ENCODE assay signal across 8 mouse cellular contexts in genomic region chr9:42471214-42471613, GRCm38 (mm10). TPM values are rescaled to one million over a fixed set of nuclear protein-coding genes. Genes with fewer than 3 reads are reported as not detected.
DNase-seq lines count a peak whose midpoint lies in the region; ATAC-seq lines count a peak whose summit lies in the region.

No protein-coding gene starts in this region.

- peak overlapping the region; percentile 90 for H3K9ac ChIP-seq in forebrain, embryonic 13.5 days
- peak overlapping the region; percentile 89 for H3K9ac ChIP-seq in limb, embryonic 12.5 days (replicated peaks)
- H3K9ac ChIP-seq in midbrain, embryonic 11.5 days (ENCODE audit: low read length) = peak overlapping the region; percentile 86

- intact Hi-C loops in left cerebral cortex, postnatal 14 days (cut with DNase I) = no loop called here
- intact Hi-C loops in left cerebral cortex, postnatal 36 days (cut with DNase I) = no loop called here

- peak; percentile 25 to 69 for DNase-seq in left cerebral cortex, postnatal 14 days (ENCODE audit: low spot score in 2 of 2)
- DNase-seq in left cerebral cortex, postnatal 36 days (ENCODE audit: low spot score in 2 of 2) = no peak
- DNase-seq in adrenal gland, adult 8-10 months = peak; percentile 81
- no peak for DNase-seq in midbrain, embryonic 11.5 days (ENCODE audit: low spot score, missing footprints)
- DNase-seq in testis, postnatal 14 days (ENCODE audit: low spot score) = peak; percentile 76

- H3K36me3 ChIP-seq in forebrain, embryonic 13.5 days (ENCODE audit: poor library complexity, severe bottlenecking) = no peaks in the 10 kb centered on the region
- H3K36me3 ChIP-seq in limb, embryonic 12.5 days = peaks cover 12% of the 10 kb centered on the region; the same call in 1 of the 2 replicates
- no peaks in the 10 kb centered on the region for H3K36me3 ChIP-seq in midbrain, embryonic 11.5 days (ENCODE audit: control insufficient read depth, insufficient read depth, low read length)

- peak overlapping the region; percentile 90 for H3K4me2 ChIP-seq in forebrain, embryonic 13.5 days
- peak overlapping the region; percentile 78 for H3K4me2 ChIP-seq in limb, embryonic 12.5 days
- peak overlapping the region; percentile 78 for H3K4me2 ChIP-seq in midbrain, embryonic 11.5 days

- H3K4me3 ChIP-seq in forebrain, embryonic 13.5 days = peak overlapping the region; percentile 98
- H3K4me3 ChIP-seq in limb, embryonic 12.5 days (replicated peaks) = peak overlapping the region; percentile 87
- peak overlapping the region; percentile 92 for H3K4me3 ChIP-seq in midbrain, embryonic 11.5 days (ENCODE audit: low read depth, low read length)

- H3K4me1 ChIP-seq in forebrain, embryonic 13.5 days = peaks cover 28% of the 10 kb centered on the region
- H3K4me1 ChIP-seq in limb, embryonic 12.5 days (replicated peaks) = peaks cover 14% of the 10 kb centered on the region
- H3K4me1 ChIP-seq in midbrain, embryonic 11.5 days (ENCODE audit: control insufficient read depth, insufficient read depth, low read length) = peaks cover 12% of the 10 kb centered on the region

- H3K27me3 ChIP-seq in forebrain, embryonic 13.5 days = peaks cover 5% of the 10 kb centered on the region; the same call in 1 of the 2 replicates
- peaks cover 2% of the 10 kb centered on the region; the same call in 1 of the 2 replicates for H3K27me3 ChIP-seq in limb, embryonic 12.5 days
- no peaks in the 10 kb centered on the region for H3K27me3 ChIP-seq in midbrain, embryonic 11.5 days (ENCODE audit: control insufficient read depth, insufficient read depth, low read length)

- H3K9me3 ChIP-seq in forebrain, embryonic 13.5 days (replicated peaks) = no peaks in the 10 kb centered on the region
- no peaks in the 10 kb centered on the region for H3K9me3 ChIP-seq in limb, embryonic 12.5 days
- H3K9me3 ChIP-seq in midbrain, embryonic 11.5 days (ENCODE audit: control insufficient read depth, low read length) = no peaks in the 10 kb centered on the region

- WGBS in forebrain, embryonic 13.5 days = 49% methylated on average over 4 of the region's 4 CpGs
- 48% methylated on average over 4 of the region's 4 CpGs for WGBS in limb, embryonic 12.5 days
- WGBS in midbrain, embryonic 11.5 days = 50% methylated on average over 4 of the region's 4 CpGs

- ATAC-seq in forebrain, embryonic 13.5 days = no peak; the same call in 1 of the 2 replicates
- ATAC-seq in hematopoietic stem cell, adult 5-6 weeks (replicated peaks in 1 of 2; ENCODE audit: insufficient read depth in 1 of 2, low FRiP score in 2 of 2, low TSS enrichment in 1 of 2, low read depth in 1 of 2, poor library complexity in 2 of 2, severe bottlenecking in 2 of 2) = peak; percentile 54 to 62
- ATAC-seq in limb, embryonic 12.5 days (ENCODE audit: insufficient number of reproducible peaks, insufficient read depth, low FRiP score, low TSS enrichment, low read depth) = no peak
- ATAC-seq in midbrain, embryonic 11.5 days (ENCODE audit: low FRiP score) = no peak

- peak overlapping the region; percentile 68 for H3K27ac ChIP-seq in forebrain, embryonic 13.5 days
- no peak overlapping the region for H3K27ac ChIP-seq in limb, embryonic 12.5 days
- no peak overlapping the region for H3K27ac ChIP-seq in midbrain, embryonic 11.5 days (ENCODE audit: low read depth, low read length)

RNA-seq across cellular contexts. Expression of gene Tbcel, which starts 36.4 kb away (rescaled TPM):
- total RNA-seq in left cerebral cortex, postnatal 14 days (2021) = 10 to 100 TPM; 47.2 to 53.8 TPM
- 10 to 100 TPM; 50.5 to 55.9 TPM for total RNA-seq in left cerebral cortex, postnatal 36 days (2021)
- total RNA-seq in adrenal gland, adult 8-10 months (2022) = 10 to 100 TPM; 62.7 to 75.1 (median 65.4) TPM
- polyA plus RNA-seq in forebrain, embryonic 13.5 days (2015; fragmentation: Nextera tagmentation; extraction: Ambion mirVana) = 4.5 and 4.8 TPM in 2 replicates
- 33.8 and 33.9 TPM in 2 replicates for total RNA-seq in hematopoietic stem cell, adult 5-6 weeks (2017)
- 5.1 and 5.3 TPM in 2 replicates for polyA plus RNA-seq in limb, embryonic 12.5 days (2016; fragmentation: Nextera tagmentation; extraction: Ambion mirVana)
- polyA plus RNA-seq in midbrain, embryonic 11.5 days (2014; fragmentation: Nextera tagmentation; extraction: Ambion mirVana) = 4.0 and 4.5 TPM in 2 replicates

Comparison
In these comparisons a context has a peak if more than half of its experiments do, and no peak if none do; other contexts are left out.
1. DNase-seq: peak in left cerebral cortex, postnatal 14 days (2 of 2), adrenal gland, adult 8-10 months (single experiment) and testis, postnatal 14 days (single experiment); none in left cerebral cortex, postnatal 36 days (0 of 2) and midbrain, embryonic 11.5 days (single experiment).
2. ATAC-seq: peak in hematopoietic stem cell, adult 5-6 weeks (2 of 2); none in forebrain, embryonic 13.5 days (single experiment), limb, embryonic 12.5 days (single experiment) and midbrain, embryonic 11.5 days (single experiment).
3. Peak in every context shown above with its lines, with median percentiles within 50 percentile points of each other: H3K4me2 ChIP-seq, H3K4me3 ChIP-seq and H3K9ac ChIP-seq.